ENCODE assay signal across 20 mouse cellular contexts in genomic region chr9:15734867-15735131, GRCm38 (mm10). TPM values are rescaled to one million over a fixed set of nuclear protein-coding genes. Genes with fewer than 3 reads are reported as not detected.
DNase-seq lines count a peak whose midpoint lies in the region; TF ChIP-seq lines count a peak whose summit lies in the region.
"Had no signal": no experiment of that assay in that cellular context is flagged by ENCODE, and none has a peak within 500 bp of the region (broad histone marks: within the 10 kb centered on the region; RNA-seq: fewer than 3 reads in every experiment).

No protein-coding gene starts in this region.

- no peak for TF ChIP-seq EP300 in heart, adult 2 months (IDR thresholded peaks at IDR 0.05; ENCODE audit: insufficient read depth, low read depth, low read length)

- TF ChIP-seq POLR2A in heart, adult 2 months (IDR thresholded peaks at IDR 0.05; ENCODE audit: insufficient read depth, low read depth, low read length): no peak

- no peaks in the 10 kb centered on the region for H3K4me1 ChIP-seq in heart, embryonic 10.5 days
- H3K4me1 ChIP-seq in heart, adult 2 months (ENCODE audit: control insufficient read depth, insufficient read depth, low read length): no peaks in the 10 kb centered on the region
- H3K4me1 ChIP-seq: embryonic facial prominence, embryonic 12.5 days had no signal

- 88% methylated on average over 6 of the region's 6 CpGs for WGBS in heart, embryonic 10.5 days
- WGBS in heart, adult 2 months: 97% methylated on average over 6 of the region's 6 CpGs

- no peaks in the 10 kb centered on the region for H3K9me3 ChIP-seq in heart, embryonic 10.5 days
- H3K9me3 ChIP-seq: embryonic facial prominence, embryonic 10.5 days; embryonic facial prominence, embryonic 12.5 days; forebrain, embryonic 13.5 days; forebrain, embryonic 15.5 days; G1E had no signal

- no peak overlapping the region for H3K9ac ChIP-seq in heart, adult 2 months (ENCODE audit: low read depth, low read length)
- H3K9ac ChIP-seq: embryonic facial prominence, embryonic 12.5 days; forebrain, embryonic 13.5 days; forebrain, embryonic 15.5 days; forebrain, postnatal 0 days had no signal

- no peak overlapping the region for H3K27ac ChIP-seq in heart, embryonic 10.5 days
- H3K27ac ChIP-seq in heart, adult 2 months: no peak overlapping the region
- H3K27ac ChIP-seq: embryonic facial prominence, embryonic 10.5 days; embryonic facial prominence, embryonic 12.5 days; forebrain, embryonic 13.5 days; forebrain, embryonic 15.5 days had no signal

- H3K36me3 ChIP-seq in heart, embryonic 10.5 days: peaks cover 64% of the 10 kb centered on the region
- H3K36me3 ChIP-seq in heart, adult 2 months (ENCODE audit: control insufficient read depth, insufficient read depth, low read length): no peaks in the 10 kb centered on the region
- H3K36me3 ChIP-seq: G1E had no signal

- no peaks in the 10 kb centered on the region for H3K79me2 ChIP-seq in heart, adult 2 months (replicated peaks; ENCODE audit: control insufficient read depth, insufficient read depth, low read length)

- H3K4me3 ChIP-seq in heart, embryonic 10.5 days: no peak overlapping the region
- no peak overlapping the region for H3K4me3 ChIP-seq in heart, adult 2 months
- H3K4me3 ChIP-seq: embryonic facial prominence, embryonic 10.5 days; embryonic facial prominence, embryonic 12.5 days; forebrain, embryonic 13.5 days; forebrain, embryonic 15.5 days had no signal

- TF ChIP-seq CTCF in heart, adult 2 months (IDR thresholded peaks at IDR 0.05): no peak

- intact Hi-C loops in heart, adult 2 months (cut with DNase I): no loop called here

- peak; percentile 24 for DNase-seq in heart, embryonic 10.5 days (ENCODE audit: low spot score)
- no peak for DNase-seq in heart, adult 2 months
- peak; percentile 7 for DNase-seq in kidney, adult 9 months
- DNase-seq in kidney, postnatal 4 days: no peak
- no peak for DNase-seq in layer of hippocampus, adult 9-11 months
- DNase-seq: adrenal gland, adult 8-10 months; adrenal gland, postnatal 14 days; adrenal gland, postnatal 36 days; cerebellum, adult 11-12 months; cerebellum, adult 2 months; cerebellum, adult 9-10 months; cerebellum, postnatal 10 days; cerebellum, postnatal 25 days; forebrain, postnatal 0 days had no signal

- H3K27me3 ChIP-seq in heart, embryonic 10.5 days (ENCODE audit: insufficient read depth, poor library complexity, severe bottlenecking): no peaks in the 10 kb centered on the region
- no peaks in the 10 kb centered on the region for H3K27me3 ChIP-seq in heart, adult 2 months (ENCODE audit: control insufficient read depth, insufficient read depth, low read length)
- H3K27me3 ChIP-seq: embryonic facial prominence, embryonic 12.5 days; forebrain, embryonic 13.5 days; forebrain, embryonic 15.5 days; Patski had no signal

RNA-seq across cellular contexts. Expression of gene Slc36a4, which starts 25.3 kb away (rescaled TPM):
- 9.2 and 11.1 TPM in 2 replicates for polyA plus RNA-seq in heart, embryonic 10.5 days (2016; fragmentation: Nextera tagmentation; extraction: Ambion mirVana)
- 1 to 10 TPM; 6.9 to 7.4 TPM for total RNA-seq in heart, adult 2 months (2021)
- polyA plus RNA-seq in heart, adult 2 months (2012; rRNA removed): 3.3 and 7.9 TPM in 2 replicates
- polyA plus RNA-seq: G1E had no signal

Comparison
In these comparisons a context has a peak if more than half of its experiments do, and no peak if none do; other contexts are left out.
1. DNase-seq: peak in heart, embryonic 10.5 days (single experiment) and kidney, adult 9 months (single experiment); none in heart, adult 2 months (0 of 2), kidney, postnatal 4 days (0 of 2) and layer of hippocampus, adult 9-11 months (single experiment).